Mouse (Mus musculus): ENCODE measurements around the gene Slc38a3.

DNA sequence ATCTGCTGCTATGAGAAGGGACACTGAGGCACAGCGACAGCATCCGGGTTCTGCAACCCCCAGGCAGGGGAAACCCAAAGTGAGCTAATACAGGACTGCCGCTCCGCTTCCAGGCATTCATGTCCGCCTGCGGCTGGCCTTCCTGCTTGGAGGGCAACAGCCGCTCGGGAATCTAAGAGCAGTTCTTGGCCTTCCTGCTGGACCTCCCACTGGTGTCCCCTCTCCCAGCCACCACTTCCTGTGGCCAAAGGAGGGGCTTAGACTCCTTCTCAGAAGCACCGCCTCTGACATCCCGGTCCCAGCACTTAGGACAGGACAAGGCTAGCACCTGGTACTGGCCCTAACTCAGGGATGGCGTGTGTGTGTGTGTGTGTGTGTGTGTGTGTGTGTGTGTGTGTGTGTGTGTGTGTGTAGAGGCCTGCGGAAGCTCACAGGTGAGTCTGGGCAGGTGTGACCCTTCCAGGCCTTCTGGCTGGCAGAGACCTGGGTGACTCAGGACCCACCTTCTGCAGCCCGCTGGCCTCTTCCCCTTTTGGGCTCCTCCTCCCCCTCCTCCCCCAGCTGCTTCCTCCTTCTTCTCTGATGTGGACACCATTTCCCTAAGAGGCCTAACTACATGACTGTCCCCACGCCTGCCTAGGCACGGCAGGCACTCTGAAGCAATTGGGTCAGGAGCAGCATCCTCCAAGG lies 40.5 kb downstream of the Slc38a3 start:
- no peak for TF ChIP-seq CTCF (IDR thresholded peaks at IDR 0.05; ENCODE audit: low read depth)
- TF ChIP-seq EP300 (IDR thresholded peaks at IDR 0.05; ENCODE audit: low read depth), result peak; percentile 43; the same call in 1 of the 2 replicates

Data from heart, postnatal 0 days (tissue).